Mouse (Mus musculus): ENCODE measurements around the gene Agpat4. TPM values are rescaled to one million over a fixed set of nuclear protein-coding genes. Genes with fewer than 3 reads are reported as not detected.

The Agpat4 gene
- total RNA-seq, 2 experiments from 2014 or later = 2.0 to 3.0 TPM

DNA sequence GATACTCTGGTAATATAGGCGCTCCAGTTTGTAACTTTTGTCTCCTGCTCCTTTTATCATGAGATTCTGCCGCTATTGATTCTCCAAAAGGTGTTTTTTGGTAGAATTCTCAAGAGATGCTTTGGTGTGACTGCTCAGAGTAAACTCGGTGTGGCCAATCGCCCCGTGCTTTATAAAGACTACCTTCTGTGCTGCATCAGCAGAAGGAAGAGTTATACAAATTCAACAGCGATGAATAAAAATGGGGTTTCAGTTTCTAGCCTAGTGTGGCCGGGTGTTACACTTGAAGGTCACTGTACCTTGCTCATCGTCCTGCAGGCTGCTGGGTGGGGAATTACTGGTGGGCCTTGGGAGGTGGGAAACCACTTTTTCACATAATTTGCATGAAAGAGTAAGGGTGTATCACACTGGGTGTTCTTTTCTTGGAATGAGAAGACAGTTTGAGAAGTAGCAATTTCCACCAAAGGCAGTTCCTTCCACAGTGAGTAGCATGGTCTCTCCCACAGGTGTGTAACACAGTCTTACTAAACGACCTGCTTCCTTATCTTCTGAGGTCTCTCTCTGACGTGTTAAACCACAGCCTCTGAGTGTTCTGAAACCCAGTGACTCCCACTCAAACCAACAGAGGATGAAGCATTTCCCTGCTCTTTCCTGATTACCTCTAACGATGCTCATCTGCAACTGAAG lies 46.6 kb downstream of the Agpat4 start:
- intact Hi-C loops (cut with DNase I) = no loop called here
- no peak overlapping the region for H3K4me3 ChIP-seq
- no peak for DNase-seq
- TF ChIP-seq CTCF (IDR thresholded peaks at IDR 0.05) = no peak
- H3K27ac ChIP-seq = no peak overlapping the region

DNA sequence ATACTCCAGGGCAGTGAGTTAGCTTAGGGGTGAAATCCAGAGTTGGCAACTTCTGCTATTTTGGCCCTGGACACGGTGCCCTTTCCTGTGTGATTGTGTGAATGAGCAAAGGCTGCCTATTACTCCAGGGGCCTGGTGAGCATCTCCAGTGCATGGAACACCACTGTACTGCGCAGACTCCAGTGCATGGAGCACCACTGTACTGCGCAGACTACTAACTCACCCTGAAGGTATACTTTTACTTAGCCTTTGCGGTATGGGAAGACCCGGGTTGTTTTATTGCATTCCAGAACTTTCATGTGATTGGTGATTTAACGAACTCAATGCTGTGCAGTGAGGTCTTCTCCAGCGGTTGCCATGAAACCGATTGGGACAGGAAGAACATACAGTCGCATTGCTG lies 47.2 kb downstream of the Agpat4 start:
- TF ChIP-seq CTCF (IDR thresholded peaks at IDR 0.05) = no peak
- Histone ChIP-seq H3K27ac (no peak overlapping the region), H3K4me3 (no peak overlapping the region)
- no peak for DNase-seq
- intact Hi-C loops (cut with DNase I) = no loop called here

DNA sequence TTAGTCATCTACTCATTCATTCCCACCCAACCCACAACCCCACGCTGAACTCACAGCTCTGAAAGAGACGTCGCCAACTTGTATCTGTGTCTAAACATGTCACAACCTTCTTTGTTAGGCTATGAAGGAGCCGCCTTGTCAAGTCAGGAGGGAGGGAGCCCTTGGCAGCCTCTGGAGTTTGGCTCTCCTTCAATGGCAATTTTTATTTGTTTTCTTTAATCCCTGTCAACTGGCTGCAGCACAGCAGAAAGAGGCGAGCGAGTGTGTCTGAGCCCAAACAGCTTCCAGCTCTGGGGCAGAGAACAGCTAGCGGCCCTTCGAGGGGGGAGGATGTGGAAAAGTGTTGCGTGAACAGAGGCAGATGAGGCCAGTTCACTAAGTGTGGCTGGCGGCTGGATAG lies 50.0 kb downstream of the Agpat4 start:
- Histone ChIP-seq H3K27ac (peak overlapping the region; percentile 20; the same call in 1 of the 2 replicates), H3K4me3 (no peak overlapping the region)
- no peak for TF ChIP-seq CTCF (IDR thresholded peaks at IDR 0.05)
- intact Hi-C loops (cut with DNase I) = no loop called here
- peak; percentile 73 for DNase-seq

DNA sequence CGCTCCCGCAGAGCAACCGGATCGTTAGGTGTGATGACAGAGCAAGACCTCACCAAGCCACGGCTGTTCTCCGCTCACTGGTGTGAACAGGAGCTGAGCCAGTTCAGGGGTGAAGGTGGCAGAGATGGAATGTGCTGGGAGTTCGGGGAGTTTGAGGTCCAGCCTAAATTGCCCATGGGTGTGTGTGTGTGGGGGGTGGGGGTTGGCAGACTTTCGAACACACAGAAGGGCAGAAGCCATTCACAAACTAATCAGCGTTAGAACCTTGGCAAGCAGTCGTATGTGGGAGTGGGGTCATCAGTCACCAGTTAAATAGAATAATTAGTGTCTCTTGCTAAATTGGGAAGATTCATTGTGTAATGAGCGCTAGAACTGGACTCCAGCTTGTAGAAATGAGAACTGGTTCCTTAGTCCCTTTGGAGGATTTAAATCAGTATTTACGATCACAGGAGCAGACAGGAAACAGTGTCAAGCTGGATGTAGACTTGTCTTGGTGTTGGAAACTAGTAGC lies 50.9 kb downstream of the Agpat4 start:
- intact Hi-C loops (cut with DNase I) = no loop called here
- no peak for DNase-seq
- TF ChIP-seq CTCF (IDR thresholded peaks at IDR 0.05) = no peak
- Histone ChIP-seq H3K4me3 (no peak overlapping the region), H3K27ac (no peak overlapping the region)

DNA sequence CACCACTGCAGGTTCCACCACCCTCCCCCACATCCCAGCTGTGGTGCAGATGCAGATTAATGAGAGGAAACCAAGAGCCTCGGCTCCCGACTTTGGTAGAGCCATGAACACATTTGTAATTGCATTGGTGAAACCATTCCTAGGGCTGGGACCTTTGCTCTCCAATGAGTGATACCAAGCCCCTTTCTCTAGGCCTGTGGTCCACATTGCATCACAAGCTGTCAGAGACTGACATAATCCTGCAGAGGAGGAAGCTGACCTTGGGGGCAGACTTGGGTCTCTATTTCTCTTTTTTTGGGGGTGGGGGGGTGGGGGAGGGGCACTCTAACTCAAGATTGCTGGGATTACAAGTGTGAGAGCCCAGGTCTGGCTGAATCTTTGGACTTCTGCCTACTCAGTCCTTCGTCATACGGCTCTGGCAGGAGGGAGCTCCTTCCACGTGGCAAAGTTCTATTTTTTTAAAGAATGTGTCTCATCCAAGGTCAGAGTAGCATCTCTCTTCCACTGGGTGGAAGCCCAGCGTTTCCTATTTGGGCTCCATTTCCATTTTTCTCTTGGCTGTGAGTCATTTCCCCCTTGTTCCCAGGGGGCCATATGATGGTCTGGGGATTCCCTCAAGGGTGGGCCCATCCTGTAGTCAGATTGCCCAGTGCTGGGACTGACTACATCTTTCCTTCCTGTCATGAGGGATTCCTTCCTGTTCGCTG lies 52.4 kb downstream of the Agpat4 start:
- no peak for TF ChIP-seq CTCF (IDR thresholded peaks at IDR 0.05)
- intact Hi-C loops (cut with DNase I) = no loop called here
- no peak overlapping the region for H3K27ac ChIP-seq
- no peak overlapping the region for H3K4me3 ChIP-seq
- no peak for DNase-seq

DNA sequence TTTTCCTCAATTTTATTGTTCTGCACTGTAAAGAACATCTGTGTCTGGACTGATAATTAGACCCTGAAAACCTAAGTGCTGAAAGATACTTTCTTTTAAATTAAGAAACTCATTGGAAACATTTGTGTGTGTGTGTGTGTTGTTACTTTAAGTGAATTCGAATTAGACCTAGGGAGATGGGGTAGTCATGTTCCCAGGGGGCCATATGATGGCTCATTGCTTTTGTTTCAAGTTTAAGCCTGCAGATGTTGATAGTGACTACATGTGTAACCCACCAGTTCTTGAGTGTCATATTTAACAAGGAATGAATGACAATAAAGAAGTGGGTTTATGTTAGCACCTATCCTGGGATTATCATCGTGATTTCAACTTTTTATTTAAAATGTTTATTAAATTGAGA lies 53.2 kb downstream of the Agpat4 start:
- intact Hi-C loops (cut with DNase I) = no loop called here
- Histone ChIP-seq H3K27ac (no peak overlapping the region), H3K4me3 (no peak overlapping the region)
- no peak for TF ChIP-seq CTCF (IDR thresholded peaks at IDR 0.05)
- DNase-seq = no peak

DNA sequence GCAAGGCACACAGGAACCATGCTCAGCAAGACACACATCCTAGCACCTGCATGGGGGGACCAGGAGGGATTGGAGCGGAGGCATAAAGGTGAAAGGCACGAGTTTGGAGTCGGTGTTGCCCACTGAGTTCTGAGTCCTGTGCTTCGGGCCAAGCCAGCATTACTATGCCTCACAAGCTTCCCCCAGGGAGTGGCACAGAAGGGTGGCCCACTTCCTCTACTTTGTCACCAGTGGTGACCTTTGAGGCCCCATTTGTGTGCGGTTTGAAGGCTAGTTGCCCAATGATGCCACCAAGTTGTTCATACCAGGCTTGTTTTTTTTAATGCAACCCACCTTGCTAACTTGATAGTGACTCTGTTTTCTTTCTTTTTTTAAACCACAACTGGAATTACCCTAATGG lies 55.7 kb downstream of the Agpat4 start:
- intact Hi-C loops (cut with DNase I) = no loop called here
- Histone ChIP-seq H3K27ac (no peak overlapping the region), H3K4me3 (no peak overlapping the region)
- no peak for TF ChIP-seq CTCF (IDR thresholded peaks at IDR 0.05)
- no peak for DNase-seq

DNA sequence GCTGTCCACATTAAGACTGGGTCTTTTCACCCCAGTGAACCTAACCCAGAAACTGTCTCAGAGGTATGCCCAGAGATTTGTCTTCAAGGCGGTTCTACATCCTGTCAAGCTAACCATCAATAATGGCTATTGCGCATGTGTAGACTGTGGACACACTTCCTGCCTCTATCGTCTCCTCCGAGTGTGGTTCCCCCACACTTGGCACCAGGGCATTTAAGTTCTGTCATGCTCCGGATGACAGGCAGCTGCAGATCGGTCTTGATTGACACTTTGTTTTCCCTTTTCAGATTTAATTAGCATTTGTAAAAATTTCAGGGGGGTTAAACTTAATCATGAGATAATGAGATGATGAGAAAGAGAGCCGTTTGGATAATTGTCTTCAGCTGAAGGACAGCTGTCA lies 56.4 kb downstream of the Agpat4 start:
- DNase-seq = no peak

DNA sequence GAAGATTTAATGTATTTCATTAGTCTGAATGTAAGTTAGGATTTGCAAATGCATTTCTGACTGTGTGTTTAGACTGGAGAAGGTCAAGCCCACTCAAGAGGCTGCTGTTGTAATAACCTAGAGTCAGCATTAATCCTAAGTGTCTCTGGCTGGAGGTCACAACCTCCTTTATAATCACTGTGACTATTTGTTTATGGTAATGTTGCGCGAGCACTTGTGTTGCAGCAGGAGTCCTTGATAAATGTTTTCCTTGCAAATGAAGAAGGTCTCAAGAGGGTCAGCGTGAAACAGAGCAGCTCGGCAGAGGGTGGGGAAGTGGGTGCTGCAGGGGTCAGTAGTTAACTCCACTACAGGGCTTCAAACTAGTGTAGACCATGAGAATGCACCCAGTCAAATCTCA lies 57.1 kb downstream of the Agpat4 start:
- no peak overlapping the region for H3K27ac ChIP-seq
- DNase-seq = no peak
- TF ChIP-seq CTCF (IDR thresholded peaks at IDR 0.05) = no peak
- H3K4me3 ChIP-seq = no peak overlapping the region
- intact Hi-C loops (cut with DNase I) = no loop called here

More for the DNA sequence above, 56.4 kb downstream of the Agpat4 start:
- TF ChIP-seq CTCF (IDR thresholded peaks at IDR 0.05) = no peak
- no peak overlapping the region for H3K27ac ChIP-seq
- intact Hi-C loops (cut with DNase I) = no loop called here
- H3K4me3 ChIP-seq = no peak overlapping the region

DNA sequence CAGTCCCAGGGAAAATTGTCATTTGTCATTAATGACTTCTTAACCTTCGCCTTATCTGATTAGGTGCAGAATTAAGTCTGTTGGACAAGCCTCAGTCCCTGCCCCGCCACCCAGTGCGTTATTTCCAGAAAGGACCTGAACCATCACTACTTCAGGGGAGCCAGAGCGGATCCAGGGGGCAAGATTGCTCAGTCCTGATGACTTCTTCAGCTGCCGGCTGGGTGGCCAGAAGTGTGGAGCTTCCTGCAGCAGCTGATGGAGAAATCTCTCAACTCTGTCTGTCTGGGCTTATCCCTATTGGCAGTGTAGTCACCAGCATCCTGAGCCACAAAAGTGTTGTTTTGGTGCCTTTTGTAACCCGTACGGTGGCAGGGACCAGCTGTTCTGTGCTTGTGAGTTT lies 60.8 kb downstream of the Agpat4 start:
- Histone ChIP-seq H3K27ac (no peak overlapping the region), H3K4me3 (no peak overlapping the region)
- TF ChIP-seq CTCF (IDR thresholded peaks at IDR 0.05) = no peak
- peak; percentile 32 for DNase-seq
- intact Hi-C loops (cut with DNase I) = no loop called here

DNA sequence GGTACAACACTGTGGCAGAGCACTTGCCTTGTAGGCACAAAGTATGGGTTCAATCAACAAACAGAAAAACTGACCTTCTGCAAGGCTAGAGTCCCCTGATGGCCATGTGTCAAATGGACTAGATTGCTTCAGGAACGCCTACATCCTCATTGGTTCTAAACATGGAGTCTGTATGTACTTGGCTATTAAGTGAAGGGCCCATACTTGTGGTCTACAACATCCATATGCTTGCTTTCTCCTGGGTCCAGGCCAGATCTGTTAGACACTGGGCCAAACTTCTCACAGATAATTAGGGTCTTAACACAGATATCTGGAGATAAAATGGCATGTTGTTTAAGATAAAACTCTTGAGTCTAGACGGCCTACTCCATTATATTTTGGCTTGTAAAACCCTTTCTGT lies 61.3 kb downstream of the Agpat4 start:
- Histone ChIP-seq H3K27ac (no peak overlapping the region), H3K4me3 (no peak overlapping the region)
- intact Hi-C loops (cut with DNase I) = no loop called here
- no peak for TF ChIP-seq CTCF (IDR thresholded peaks at IDR 0.05)
- DNase-seq = no peak

DNA sequence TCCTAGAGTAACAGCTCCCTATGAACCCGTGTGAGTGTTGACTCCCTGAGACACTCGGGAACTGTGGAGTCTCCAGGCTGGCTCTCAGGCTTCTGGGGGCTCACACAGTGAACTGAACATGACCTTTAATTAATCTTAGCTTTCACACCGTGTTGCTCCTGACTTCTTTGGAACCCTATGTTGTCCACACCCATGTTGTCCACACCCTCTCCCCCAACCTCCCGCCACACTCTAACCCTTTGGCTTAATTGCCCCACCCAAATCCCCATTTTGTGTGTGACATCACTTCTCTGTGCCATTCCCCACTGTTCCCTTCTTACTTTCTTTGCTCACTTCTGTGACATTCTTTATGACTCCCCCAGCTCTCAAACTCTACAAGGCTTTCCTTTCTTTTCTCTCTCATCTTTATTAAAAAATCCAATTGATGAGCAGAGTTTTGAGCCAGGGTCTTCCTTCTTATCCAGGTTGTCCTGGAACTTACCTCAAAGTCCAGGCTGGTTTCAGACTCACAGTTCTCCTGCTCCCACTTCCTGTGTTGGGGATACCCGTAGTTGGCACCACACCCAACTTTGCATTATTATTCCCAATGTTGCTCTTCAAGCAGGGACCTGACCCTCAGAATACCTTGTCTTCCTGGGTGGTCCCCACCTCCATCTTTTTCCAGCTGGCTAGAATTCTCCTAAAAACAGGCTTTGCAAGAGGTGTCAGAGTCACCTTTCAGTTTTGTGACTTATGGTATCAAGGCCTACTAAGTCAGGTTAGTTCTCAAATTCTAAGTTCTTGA lies 64.4 kb downstream of the Agpat4 start:
- no peak for DNase-seq
- intact Hi-C loops (cut with DNase I) = no loop called here
- no peak overlapping the region for H3K27ac ChIP-seq
- no peak for TF ChIP-seq CTCF (IDR thresholded peaks at IDR 0.05)
- no peak overlapping the region for H3K4me3 ChIP-seq

DNA sequence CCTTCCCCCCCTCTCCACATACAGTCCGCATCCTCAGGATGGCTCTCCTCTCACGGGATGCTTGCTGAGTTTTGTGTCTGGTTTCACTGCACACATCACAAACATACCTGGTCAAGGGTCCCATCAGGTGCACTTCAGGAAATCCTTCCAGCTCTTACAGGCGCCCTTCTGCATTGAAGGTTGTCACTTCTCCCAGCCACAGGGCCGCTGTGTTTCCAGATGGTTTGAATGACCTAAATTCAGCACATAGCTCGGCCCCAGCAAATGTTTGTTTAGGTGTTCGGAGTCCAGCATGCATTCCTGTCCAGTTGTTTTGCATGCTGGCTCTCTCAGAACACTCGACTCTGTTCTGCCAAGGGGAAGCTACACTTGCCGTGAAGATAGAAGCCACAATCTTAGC lies 65.8 kb downstream of the Agpat4 start:
- intact Hi-C loops (cut with DNase I) = no loop called here
- TF ChIP-seq CTCF (IDR thresholded peaks at IDR 0.05) = no peak
- H3K4me3 ChIP-seq = no peak overlapping the region
- no peak overlapping the region for H3K27ac ChIP-seq
- DNase-seq = no peak
